Mouse (Mus musculus) layer of hippocampus, adult 8-10 months (tissue): Measurements from ENCODE around the gene Myh9. TPM values are rescaled to one million over a fixed set of nuclear protein-coding genes. Genes with fewer than 3 reads are reported as not detected.
"Not testable (repeated sequence)": the region's sequence is repeated elsewhere in the genome, so short reads cannot be mapped to it uniquely, and the experiment has no call there.

Experiments used
- DNase-seq, 2 experiments: peaks; one replicate each; pipeline ENCODE4 v3.0.0; 2022; ENCODE audit warnings: low spot score in 2 of 2
- total RNA-seq, 4 experiments: library from RNA; stranded (reverse); gene quantifications; 2 replicates each; pipeline ENCODE4 v1.2.4; 2022

Gene Myh9
- total RNA-seq, 4 experiments from 2014 or later = 89.0 to 116 (median 104) TPM

DNA sequence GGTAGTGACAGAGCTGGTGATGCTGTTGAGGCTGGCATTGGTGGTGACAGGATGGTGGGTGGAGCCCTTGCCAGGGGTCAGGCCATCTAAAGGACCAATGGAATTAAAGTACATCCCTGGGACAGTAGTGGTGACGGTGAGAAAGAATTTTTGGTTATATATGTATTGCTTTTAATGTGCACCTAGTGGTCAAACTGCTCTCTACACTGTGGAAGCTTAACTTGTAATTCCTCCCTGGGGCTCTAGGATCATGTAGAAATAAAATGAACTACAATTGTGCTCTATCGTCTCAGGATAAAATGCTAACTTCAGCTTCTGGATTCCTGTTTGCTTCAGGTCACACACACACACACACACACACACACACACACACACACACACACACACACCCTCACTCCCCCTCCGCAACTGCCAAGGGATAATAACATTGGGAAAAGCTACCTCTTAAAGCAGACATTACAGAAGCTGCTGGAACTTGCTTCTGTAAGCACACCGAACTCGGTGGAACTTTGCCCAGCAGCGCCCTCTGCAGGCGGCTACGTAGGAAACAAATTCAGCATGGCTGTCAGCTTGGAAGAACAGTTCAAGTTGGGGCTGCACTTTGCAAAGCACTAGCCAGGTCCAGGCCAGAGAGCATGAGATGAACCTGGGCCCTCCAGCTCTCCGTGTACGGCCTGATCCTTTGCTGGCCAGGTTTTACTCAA, 117.6 kb downstream of the Myh9 start:
- DNase-seq = not testable (repeated sequence)

DNA sequence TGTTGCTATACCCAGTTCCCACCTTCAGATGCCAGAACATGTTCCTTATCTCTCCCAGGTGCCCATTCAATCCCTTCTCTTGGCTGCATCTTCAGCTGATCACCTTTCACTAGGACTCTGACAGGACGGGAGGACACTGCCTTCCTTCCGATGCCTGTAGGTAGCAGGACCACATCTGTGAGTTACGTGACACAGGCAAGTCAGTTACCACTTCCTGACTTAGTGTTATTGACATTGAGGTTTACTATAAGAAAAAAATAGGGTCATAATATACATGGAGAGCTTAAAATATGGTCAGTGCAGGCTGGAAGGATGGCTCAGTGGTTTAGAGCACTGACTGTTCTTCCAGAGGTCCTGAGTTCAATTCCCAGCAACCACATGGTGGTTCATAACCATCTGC, 120.5 kb downstream of the Myh9 start:
- DNase-seq = not testable (repeated sequence)

DNA sequence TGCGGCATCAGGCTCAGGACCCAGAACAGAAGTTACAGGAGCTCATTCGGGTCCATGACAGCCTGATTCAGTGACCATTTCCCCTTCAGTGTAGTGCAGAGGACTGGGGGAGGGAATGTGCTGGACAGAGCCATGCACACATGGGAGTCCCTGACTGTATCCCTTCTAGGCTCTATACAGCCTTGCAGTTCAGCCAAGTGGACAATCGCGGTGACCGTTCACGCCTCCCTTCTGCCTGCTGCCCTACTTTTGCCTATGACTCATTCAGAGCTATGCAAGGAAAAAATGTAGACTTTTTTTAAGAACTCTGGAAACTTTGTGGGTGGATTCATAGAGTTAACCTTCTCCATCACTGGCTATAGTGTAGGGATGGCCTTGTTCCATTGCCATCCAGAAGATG, 123.7 kb downstream of the Myh9 start:
- not testable (repeated sequence) for DNase-seq

Other genes with a start within 250 kb of the Myh9 start
- gene Apol10b, start 246.1 kb downstream of the Myh9 start, total RNA-seq = under 1 TPM in 3 of 4 experiments, not detected in 1; 0.16 to 0.32 (median 0.27) TPM
- gene Gm36245, start 242.9 kb downstream of the Myh9 start, total RNA-seq = not detected
- under 1 TPM in 2 of 4 experiments, not detected in 2; 0.17 to 0.28 TPM for gene Apol11b, start 198.9 kb downstream of the Myh9 start, total RNA-seq
- gene Apol7e, start 143.3 kb downstream of the Myh9 start, total RNA-seq = not detected
- gene Apol9b, start 113.1 kb downstream of the Myh9 start, total RNA-seq = not detected
- 10 to 100 TPM in 2 of 4 experiments, 1 to 10 TPM in 2; 6.3 to 14.1 (median 9.1) TPM for gene Apol8, start 85.2 kb downstream of the Myh9 start, total RNA-seq
- 100 to 1,000 TPM; 119 to 130 (median 128) TPM for gene Txn2, start 86.8 kb upstream of the Myh9 start, total RNA-seq
- 10 to 100 TPM in 3 of 4 experiments, 1 to 10 TPM in 1; 9.5 to 14.0 (median 13.1) TPM for gene Foxred2, start 114.5 kb upstream of the Myh9 start, total RNA-seq
- gene Eif3d, start 128.6 kb upstream of the Myh9 start, total RNA-seq = 100 to 1,000 TPM in 3 of 4 experiments, 10 to 100 TPM in 1; 85.5 to 112 (median 106) TPM